Mouse (Mus musculus) CH12.LX (cell line): ENCODE results near the gene Slc26a10. TPM values are rescaled to one million over a fixed set of nuclear protein-coding genes. Genes with fewer than 3 reads are reported as not detected.

Experiments used
- DNase-seq: peaks from one replicate; pipeline ENCODE4 v3.0.0-alpha.2; 2013; ENCODE audit errors: extremely low read depth
- H3K27ac ChIP-seq: 2 replicates; pipeline ENCODE4 v1.5.1; 2012; ENCODE audit warnings: low read depth, mild to moderate bottlenecking, control low read depth, moderate library complexity; ENCODE audit not compliant: insufficient read depth
- H3K27me3 ChIP-seq: replicated peaks from 2 replicates; pipeline ENCODE3; 2012; ENCODE audit warnings: inconsistent platforms
- H3K36me3 ChIP-seq, 2 experiments: replicated peaks in 1 of 2; 2 replicates each; pipeline versions ENCODE3 to v1.6.1; 2012; ENCODE audit warnings: inconsistent platforms in 1 of 2, low read length in 1 of 2, mild to moderate bottlenecking in 1 of 2, mixed read lengths in 1 of 2, moderate library complexity in 1 of 2; ENCODE audit not compliant: control insufficient read depth in 1 of 2, insufficient read depth in 1 of 2
- H3K4me1 ChIP-seq, 2 experiments: 2 replicates each; pipeline ENCODE4 v1.6.1; 2012; ENCODE audit warnings: inconsistent platforms in 1 of 2, moderate library complexity in 1 of 2; ENCODE audit not compliant: insufficient read depth in 2 of 2, control insufficient read depth in 1 of 2
- H3K4me2 ChIP-seq: 2 replicates; pipeline ENCODE4 v1.6.1; 2012; ENCODE audit warnings: low read depth, mild to moderate bottlenecking, control low read depth; ENCODE audit not compliant: poor library complexity, insufficient read depth, severe bottlenecking
- H3K4me3 ChIP-seq, 3 experiments: fragments of 150-350 bp in 1 of 3; sonication (generic) in 1 of 3; replicated peaks in 1 of 3; 2 replicates each; pipeline versions ENCODE3 to v1.5.1; 2011 to 2012; ENCODE audit warnings: low read depth in 2 of 3, low read length in 2 of 3, mild to moderate bottlenecking in 2 of 3, moderate library complexity in 2 of 3, control low read depth in 1 of 3, improper control_type of control experiment in 1 of 3, inconsistent platforms in 1 of 3, mixed read lengths in 1 of 3; ENCODE audit not compliant: poor library complexity in 1 of 3
- H3K79me2 ChIP-seq: replicated peaks from 2 replicates; pipeline ENCODE4 v1.6.1; 2012; ENCODE audit warnings: mild to moderate bottlenecking, moderate library complexity; ENCODE audit not compliant: control insufficient read depth, poor library complexity, insufficient read depth, severe bottlenecking; ENCODE audit errors: extremely low read depth
- H3K9ac ChIP-seq: 2 replicates; pipeline ENCODE4 v1.6.1; 2012; ENCODE audit warnings: low read depth, mild to moderate bottlenecking, control low read depth, moderate library complexity; ENCODE audit not compliant: insufficient read depth
- H3K9me3 ChIP-seq: replicated peaks from 2 replicates; pipeline ENCODE3; 2012; ENCODE audit warnings: low read length, inconsistent platforms, mixed read lengths
- BHLHE40 ChIP-seq: IDR thresholded peaks from 2 replicates; pipeline ENCODE4 v1.6.1; 2011; ENCODE audit warnings: mild to moderate bottlenecking, low read depth, low read length, improper control_type of control experiment
- CTCF ChIP-seq, 2 experiments: IDR thresholded peaks in 1 of 2; conservative IDR thresholded peaks in 1 of 2; 2 replicates each; pipeline ENCODE4 v1.5.1; 2011 to 2012; ENCODE audit warnings: low read depth in 2 of 2, low read length in 2 of 2, improper control_type of control experiment in 1 of 2, inconsistent platforms in 1 of 2, mild to moderate bottlenecking in 1 of 2, moderate library complexity in 1 of 2
- ELF1 ChIP-seq: IDR thresholded peaks from 2 replicates; pipeline ENCODE4 v1.6.1; 2014; ENCODE audit warnings: low read depth, mild to moderate bottlenecking, inconsistent platforms, low read length, improper control_type of control experiment
- HCFC1 ChIP-seq: IDR thresholded peaks from 2 replicates; pipeline ENCODE4 v1.6.1; 2012; ENCODE audit warnings: low read depth, mild to moderate bottlenecking, inconsistent platforms, low read length, improper control_type of control experiment
- IRF4 ChIP-seq: IDR thresholded peaks from 2 replicates; pipeline ENCODE4 v1.6.1; 2014; ENCODE audit warnings: low read depth, mild to moderate bottlenecking, inconsistent platforms, low read length, improper control_type of control experiment
- JUND ChIP-seq: conservative IDR thresholded peaks from 2 replicates; pipeline ENCODE4 v1.6.1; 2011; ENCODE audit warnings: low read depth, low read length, improper control_type of control experiment
- MAX ChIP-seq: IDR thresholded peaks from 2 replicates; pipeline ENCODE4 v1.6.1; 2011; ENCODE audit warnings: low read length, improper control_type of control experiment
- MAZ ChIP-seq: IDR thresholded peaks from 2 replicates; pipeline ENCODE4 v1.6.1; 2012; ENCODE audit warnings: low read depth, mild to moderate bottlenecking, inconsistent platforms, low read length, improper control_type of control experiment, moderate library complexity
- MEF2A ChIP-seq: IDR thresholded peaks from 2 replicates; pipeline ENCODE4 v1.6.1; 2014; ENCODE audit warnings: low read depth, mild to moderate bottlenecking, inconsistent platforms, low read length, improper control_type of control experiment, borderline replicate concordance
- MXI1 ChIP-seq: IDR thresholded peaks from 2 replicates; pipeline ENCODE4 v1.6.1; 2011; ENCODE audit warnings: mild to moderate bottlenecking, low read depth, low read length, improper control_type of control experiment
- MYC ChIP-seq: IDR thresholded peaks from 2 replicates; pipeline ENCODE4 v1.6.1; 2011; ENCODE audit warnings: low read depth, mild to moderate bottlenecking, improper control_type of control experiment, low read length
- NELFE ChIP-seq: IDR thresholded peaks from 2 replicates; pipeline ENCODE4 v1.6.1; 2011; ENCODE audit warnings: low read depth, low read length, improper control_type of control experiment
- NRF1 ChIP-seq: IDR thresholded peaks from 2 replicates; pipeline ENCODE4 v1.6.1; 2014; ENCODE audit warnings: low read depth, mild to moderate bottlenecking, inconsistent platforms, low read length, improper control_type of control experiment, moderate library complexity
- PAX5 ChIP-seq: IDR thresholded peaks from 2 replicates; pipeline ENCODE4 v1.6.1; 2012; ENCODE audit warnings: low read length, inconsistent platforms, mixed read lengths
- POLR2A ChIP-seq: IDR thresholded peaks from 2 replicates; pipeline ENCODE4 v1.6.1; 2011; ENCODE audit warnings: low read depth, mild to moderate bottlenecking, improper control_type of control experiment, low read length
- RAD21 ChIP-seq: IDR thresholded peaks from 2 replicates; pipeline ENCODE4 v1.6.1; 2011; ENCODE audit warnings: low read depth, mild to moderate bottlenecking, low read length, improper control_type of control experiment, moderate library complexity
- RCOR1 ChIP-seq: conservative IDR thresholded peaks from 2 replicates; pipeline ENCODE4 v1.6.1; 2012; ENCODE audit warnings: low read depth, mild to moderate bottlenecking, inconsistent platforms, low read length, improper control_type of control experiment
- SIN3A ChIP-seq: IDR thresholded peaks from 2 replicates; pipeline ENCODE4 v1.6.1; 2012; ENCODE audit warnings: low read length, improper control_type of control experiment, inconsistent platforms
- SMC3 ChIP-seq: IDR thresholded peaks from 2 replicates; pipeline ENCODE4 v1.6.1; 2011; ENCODE audit warnings: low read depth, low read length, improper control_type of control experiment
- TCF12 ChIP-seq: IDR thresholded peaks from 2 replicates; pipeline ENCODE4 v1.6.1; 2014; ENCODE audit warnings: low read depth, mild to moderate bottlenecking, inconsistent platforms, low read length, improper control_type of control experiment
- UBTF ChIP-seq: IDR thresholded peaks from 2 replicates; pipeline ENCODE4 v1.6.1; 2012; ENCODE audit warnings: low read depth, mild to moderate bottlenecking, inconsistent platforms, low read length, improper control_type of control experiment, moderate library complexity
- ZC3H11A ChIP-seq: IDR thresholded peaks from 2 replicates; pipeline ENCODE4 v1.6.1; 2012; ENCODE audit warnings: low read depth, mild to moderate bottlenecking, inconsistent platforms, low read length, improper control_type of control experiment
- ZMIZ1 ChIP-seq: IDR thresholded peaks from 2 replicates; pipeline ENCODE4 v1.6.1; 2012; ENCODE audit warnings: low read depth, mild to moderate bottlenecking, inconsistent platforms, low read length, improper control_type of control experiment
- dilution Hi-C: fragments of 300-500 bp; cut with MboI; formaldehyde crosslinking; loops from 2 replicates; pipeline ENCODE4 v1.14.3; 2020; ENCODE audit warnings: low sequenced_read_pairs; ENCODE audit not compliant: extremely low pct_unique_long_range_greater_than_20kb, extremely low pct_ligation_motif_present
- in situ Hi-C: fragments of 300-500 bp; cut with MboI; formaldehyde crosslinking; loops from 3 replicates; pipeline ENCODE4 v1.14.3; 2019; ENCODE audit warnings: low sequenced_read_pairs, low pct_ligation_motif_present, low pct_unique_long_range_greater_than_20kb, mixed read lengths
- polyA plus RNA-seq: library from polyadenylated mRNA; unstranded; fragments of >175 nt; gene quantifications from 2 replicates; pipeline ENCODE4 v1.2.1, GENCODE M21; 2012; ENCODE audit warnings: low read depth; ENCODE audit not compliant: insufficient read length
- total RNA-seq, 2 experiments: library from RNA; depleted of rRNA; stranded (reverse); fragments of 300-350 nt in 1 of 2; fragments of >200 nt in 1 of 2; gene quantifications; 2 replicates each; pipeline ENCODE4 v1.2.3; 2012 to 2014

The Slc26a10 gene
- total and polyA plus RNA-seq, 3 experiments, result 0.05 to 1.7 (median 0.16) TPM

DNA sequence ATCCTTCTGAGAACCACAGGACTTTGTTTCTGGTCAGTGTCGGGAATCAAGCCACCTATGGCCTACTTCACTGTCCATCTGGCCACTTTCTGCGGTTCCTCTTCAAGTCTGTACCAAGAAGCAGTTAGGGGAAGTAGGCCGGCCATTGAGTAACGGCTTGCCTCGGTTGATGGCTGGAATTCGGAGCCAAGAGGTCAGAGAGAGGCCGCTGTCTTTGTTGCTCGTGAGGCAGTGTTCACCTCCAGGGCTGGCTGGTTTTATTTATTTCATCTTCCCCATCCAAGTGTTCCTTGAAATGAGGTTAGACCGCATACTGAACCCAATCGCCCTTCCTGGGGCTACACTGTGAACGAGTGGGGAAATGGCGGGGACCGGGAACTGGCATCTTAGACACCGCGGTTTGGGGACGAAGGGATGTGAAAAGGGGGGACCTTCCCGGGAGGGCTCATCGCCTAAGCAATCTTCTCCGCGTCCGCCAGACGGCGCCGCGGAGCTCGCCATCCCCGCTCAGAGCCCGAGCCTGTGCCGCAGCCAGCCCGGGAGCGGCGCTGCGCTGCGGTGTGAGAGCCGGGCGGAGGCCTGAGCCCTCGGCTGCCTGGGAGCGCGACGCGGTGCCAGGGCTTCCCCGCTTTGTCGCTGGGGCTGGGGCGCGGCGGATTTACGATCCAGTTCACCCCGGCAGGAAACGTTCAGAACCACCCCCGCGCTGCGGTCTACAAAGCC is 15.7 kb downstream of the Slc26a10 start, which contains the start of gene B4galnt1:
Gene B4galnt1, plus strand, starts transcription at position 595 of the 723 bp plus-strand sequence.
- H3K4me1 ChIP-seq, result peaks cover 10 to 15% of the 10 kb centered on the region in 2 experiments
- peak within 1 kb of the TSS; percentile 27 for H3K27ac ChIP-seq
- peak within 1 kb of the TSS; percentile 41 for H3K4me2 ChIP-seq
- peaks cover 3% of the 10 kb centered on the region for H3K27me3 ChIP-seq
- dilution Hi-C loops (no loop called here), in situ Hi-C loops (loop anchor here (5.0 kb wide), 1 partner anchor 37 kb away; no protein-coding TSS in a partner anchor)
- H3K9ac ChIP-seq, result peak within 1 kb of the TSS; percentile 69
- DNase-seq, result no peak
- TF ChIP-seq NRF1 (0 out of 2 replicates have a peak, but pooled peaks have one; percentile 32), RCOR1 (no peak), IRF4 (peak; percentile 76; the same call in 1 of the 2 replicates), TCF12 (peak; percentile 60; the same call in 1 of the 2 replicates), NELFE (peak; percentile 59; the same call in 1 of the 2 replicates), JUND (no peak), UBTF (peak; percentile 94), MAZ (peak; percentile 56; the same call in 1 of the 2 replicates), MXI1 (peak; percentile 50; the same call in 1 of the 2 replicates), MYC (no peak), ZC3H11A (no peak), SMC3 (peak; percentile 75), PAX5 (no peak), BHLHE40 (0 out of 2 replicates have a peak, but pooled peaks have one; percentile 12), RAD21 (peak; percentile 19), POLR2A (peak; percentile 54; the same call in 1 of the 2 replicates), CTCF (conservative IDR thresholded peaks at IDR 0.05 in 1 of 2, IDR thresholded peaks at IDR 0.05 in 1 of 2; ENCODE audit: low read depth in 2 of 2, low read length in 2 of 2) (peak; percentile 19 to 96; a peak in 3 of 4 replicates), ELF1 (peak; percentile 20; the same call in 1 of the 2 replicates), MAX (no peak), SIN3A (no peak), HCFC1 (peak; percentile 19), ZMIZ1 (peak; percentile 51; the same call in 1 of the 2 replicates), MEF2A (peak; percentile 12; the same call in 1 of the 2 replicates)
- H3K79me2 ChIP-seq, result no peaks in the 10 kb centered on the region; the same call in 1 of the 2 replicates
- peak within 1 kb of the TSS; percentile 33 to 77 (median 51) for H3K4me3 ChIP-seq
- H3K36me3 ChIP-seq, result peaks cover 0 to under 1% of the 10 kb centered on the region in 2 experiments
- peaks cover 23% of the 10 kb centered on the region for H3K9me3 ChIP-seq
